Mouse (Mus musculus) retina, postnatal 7 days (tissue): Measurements from ENCODE around the gene Eif3i.

Experiments
- DNase-seq: peaks from one replicate; pipeline ENCODE4 v3.0.0-alpha.2; 2012; ENCODE audit warnings: low read depth, low spot score

The Eif3i gene

DNA sequence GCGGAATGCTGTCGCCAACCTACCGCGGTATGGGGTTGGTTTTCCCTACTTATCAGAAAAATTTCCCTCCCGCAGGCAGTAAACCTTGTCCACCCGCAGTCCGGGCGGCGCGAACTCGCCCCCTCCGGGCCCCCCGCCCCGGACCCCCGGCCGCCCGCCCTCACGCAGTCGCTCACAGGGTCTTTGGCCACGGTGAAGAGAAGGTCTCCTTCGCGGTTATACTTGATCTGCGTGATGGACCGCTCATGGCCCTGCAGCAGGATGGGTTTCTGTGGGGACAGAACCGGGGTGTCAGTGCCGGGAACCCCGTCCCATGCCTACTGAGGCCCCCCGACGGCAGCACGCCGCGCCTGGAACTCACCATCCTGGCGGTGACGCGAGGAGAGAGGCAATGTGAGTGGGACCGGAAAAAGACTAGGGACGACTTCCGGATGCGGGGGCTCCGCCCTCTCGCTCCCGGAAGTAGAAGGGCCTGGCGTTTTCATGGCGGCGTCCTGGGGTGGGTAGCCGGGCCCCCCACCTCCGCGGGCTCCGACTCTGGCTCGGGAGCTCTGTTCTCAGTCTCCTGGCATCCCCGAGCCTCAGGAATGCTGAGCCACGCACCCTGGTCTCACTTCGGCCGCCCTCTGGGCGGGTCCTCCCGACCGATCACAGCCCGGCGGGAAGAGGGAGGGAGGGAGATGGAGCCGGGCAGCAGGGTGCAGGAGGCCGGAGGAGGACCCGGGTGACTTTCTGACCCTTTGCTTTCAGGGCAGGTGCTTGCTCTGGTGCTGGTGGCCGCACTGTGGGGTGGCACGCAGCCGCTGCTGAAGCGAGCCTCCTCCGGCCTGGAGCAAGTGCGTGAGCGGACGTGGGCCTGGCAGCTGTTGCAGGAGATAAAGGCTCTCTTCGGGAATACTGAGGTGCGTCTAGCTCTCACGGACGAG, at the start of gene Eif3i, which contains the start of gene Tmem234:
Eif3i (minus strand) TSS at position 416 of the 926 bp plus-strand sequence.
Tmem234 (plus strand) TSS at position 436 of the 926 bp plus-strand sequence.
- DNase-seq = peak; percentile 68

DNA sequence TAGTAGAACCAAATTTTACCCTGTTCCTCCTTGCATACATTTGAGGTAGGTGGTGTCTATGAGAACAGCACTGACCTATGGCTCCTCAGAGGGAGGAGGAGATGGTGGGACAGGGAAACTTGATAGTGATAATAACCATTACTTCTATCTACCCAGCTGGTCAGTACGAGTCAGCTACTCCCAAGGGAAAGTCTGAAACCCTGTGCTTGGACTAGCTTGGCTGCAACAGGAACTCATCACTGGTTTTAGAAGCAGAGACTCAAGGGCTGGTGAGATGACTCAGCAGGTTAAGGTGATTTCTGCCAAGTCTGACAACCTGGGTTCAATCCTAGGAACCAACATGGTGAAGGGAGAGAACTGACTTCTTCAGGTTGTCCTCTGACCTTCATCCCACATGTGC, 48.2 kb upstream of the Eif3i start:
- DNase-seq = no peak

DNA sequence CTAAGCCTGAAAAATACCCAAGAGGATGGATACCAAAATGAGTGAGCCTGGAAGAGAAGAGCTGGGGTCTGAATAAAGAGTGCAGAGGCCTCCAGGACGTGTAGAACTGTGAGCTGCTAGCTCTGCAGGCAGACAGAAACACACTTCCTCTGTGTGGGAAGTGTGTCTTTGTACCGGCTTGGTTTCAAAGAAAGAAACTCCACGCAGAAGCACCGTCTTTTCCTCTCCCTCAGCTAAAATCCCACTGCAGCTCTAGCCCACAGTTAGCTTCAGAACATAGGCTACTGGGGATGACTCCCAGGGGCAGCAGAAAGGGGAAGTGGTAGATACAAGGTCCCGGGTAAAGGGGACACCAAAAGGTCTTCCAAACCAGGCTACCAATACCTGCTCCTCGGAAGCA, 44.8 kb upstream of the Eif3i start:
- no peak for DNase-seq

DNA sequence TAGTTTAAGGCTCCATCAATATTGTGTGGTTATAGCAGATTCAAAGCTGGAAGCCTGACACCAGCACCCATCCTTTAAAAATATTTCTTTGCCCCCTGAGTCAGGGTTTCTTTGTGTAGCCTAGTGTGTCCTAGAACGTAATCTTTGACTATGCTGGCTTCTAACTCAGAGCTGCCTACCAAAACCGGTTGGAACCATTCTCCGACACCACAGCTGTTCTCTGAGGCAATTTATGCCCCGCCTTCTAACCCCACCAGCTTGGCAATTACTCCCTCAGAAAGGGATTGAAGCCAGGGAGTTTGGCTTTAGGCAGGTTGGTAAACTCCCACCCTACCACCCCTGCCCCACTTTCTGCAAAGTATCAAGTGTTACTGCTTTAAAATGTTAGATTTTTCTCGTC, 41.3 kb upstream of the Eif3i start:
- no peak for DNase-seq

DNA sequence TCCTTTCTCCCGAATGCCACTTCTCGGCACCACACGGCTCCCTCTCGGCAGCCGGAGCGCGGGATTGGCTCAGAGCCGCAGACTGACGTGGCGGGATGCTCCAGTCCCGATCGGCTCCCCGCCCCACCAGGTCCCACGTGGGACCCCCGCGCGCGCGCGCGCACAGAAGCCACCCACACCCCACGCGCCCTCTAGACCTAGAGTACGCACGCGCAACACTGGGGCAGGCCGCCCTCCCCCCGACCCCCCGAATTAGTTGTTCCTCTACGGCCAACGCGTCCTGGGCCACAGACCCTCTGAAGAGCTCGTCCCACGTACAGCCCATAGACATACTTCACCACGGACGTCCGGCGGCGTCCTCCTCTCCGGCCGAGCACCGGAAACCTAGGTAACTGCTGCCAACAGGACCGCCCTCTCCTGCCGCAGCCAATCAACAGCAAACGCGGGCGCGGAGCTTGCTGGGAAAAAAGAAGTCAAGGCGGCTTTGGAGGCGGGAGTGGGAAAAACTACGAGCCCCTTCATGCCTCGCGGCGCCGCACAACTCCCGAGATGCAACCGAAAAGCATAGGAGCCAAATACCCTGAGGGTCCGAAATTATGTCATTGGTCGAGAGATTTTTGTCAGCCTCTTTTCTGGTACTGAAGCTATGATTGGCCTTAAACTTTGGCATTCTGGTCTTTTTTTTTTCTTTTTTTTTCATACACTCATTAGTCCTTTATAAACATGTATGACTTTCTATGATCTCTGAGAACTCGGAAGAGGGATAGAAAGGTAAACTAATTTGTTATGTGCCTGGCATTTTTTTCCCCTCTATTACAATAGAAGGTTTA, 40.4 kb upstream of the Eif3i start, which contains the start of gene Txlna:
Txlna (minus strand) TSS at position 428 of the 830 bp plus-strand sequence.
- DNase-seq = peak; percentile 93

DNA sequence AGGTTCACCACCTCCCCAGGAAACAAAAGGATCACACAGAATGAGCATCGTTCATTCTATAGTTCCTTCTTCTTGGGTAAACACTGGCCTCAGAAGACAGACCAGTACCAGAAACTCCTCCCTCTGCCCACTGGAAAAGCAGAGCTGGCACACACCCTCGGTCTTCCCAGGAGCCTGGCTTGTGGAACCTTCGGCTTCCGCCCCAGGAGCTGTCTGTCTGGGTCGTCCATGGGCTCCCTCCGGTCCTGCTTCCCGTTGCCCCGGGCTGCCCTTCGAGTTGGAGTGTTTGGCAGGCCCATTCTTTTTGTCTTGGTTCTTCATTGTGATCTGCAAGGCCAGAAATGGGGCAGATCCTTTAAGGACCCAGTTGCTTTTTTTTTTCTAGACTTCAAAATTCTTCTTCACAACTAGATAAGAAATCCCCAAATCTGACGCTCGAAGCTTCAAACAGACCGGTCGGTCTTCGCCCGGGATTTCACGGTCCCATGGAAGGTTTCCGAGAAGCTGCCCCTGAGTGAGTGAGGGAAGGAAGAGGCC, 39.7 kb upstream of the Eif3i start:
- DNase-seq = no peak

DNA sequence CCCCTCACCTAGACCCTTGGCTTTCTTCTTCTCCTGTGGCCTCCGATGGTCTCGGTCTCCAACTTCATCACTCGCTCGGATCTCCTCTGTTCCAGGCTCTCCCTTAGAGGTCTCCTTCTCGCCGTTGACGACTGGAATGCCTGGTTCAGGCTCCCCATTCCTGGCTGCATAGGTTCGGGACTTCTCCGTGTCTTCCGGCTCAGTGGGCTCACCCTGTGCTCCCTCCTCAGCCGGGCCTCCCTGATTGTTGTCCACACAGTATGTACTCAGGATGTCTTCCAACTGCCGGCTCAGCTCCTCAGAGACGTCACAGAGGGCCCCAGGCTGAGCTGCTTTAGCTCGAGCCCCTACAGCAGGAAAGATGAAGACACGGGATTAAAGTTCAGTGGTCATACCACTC, 38.8 kb upstream of the Eif3i start:
- DNase-seq = no peak

DNA sequence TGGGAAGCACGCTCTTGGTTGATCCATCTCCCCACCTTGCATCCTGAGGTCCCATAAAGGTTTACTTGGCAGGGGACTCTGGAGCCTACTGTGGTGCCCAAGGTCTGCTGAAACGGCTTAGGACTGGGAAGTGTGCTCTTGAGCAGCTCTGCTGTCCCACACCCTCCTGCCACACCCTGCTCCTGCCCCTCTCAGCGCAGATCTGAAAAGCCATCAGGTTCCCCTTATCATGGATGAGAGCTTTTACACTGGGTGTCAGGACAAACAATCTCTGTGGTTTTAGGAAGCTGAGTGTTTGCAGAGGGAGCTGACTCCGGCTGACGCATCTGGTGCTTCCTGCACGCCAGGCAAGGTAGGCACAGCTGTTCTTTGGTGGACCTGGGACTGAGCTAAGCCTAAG, 33.4 kb upstream of the Eif3i start:
- no peak for DNase-seq

DNA sequence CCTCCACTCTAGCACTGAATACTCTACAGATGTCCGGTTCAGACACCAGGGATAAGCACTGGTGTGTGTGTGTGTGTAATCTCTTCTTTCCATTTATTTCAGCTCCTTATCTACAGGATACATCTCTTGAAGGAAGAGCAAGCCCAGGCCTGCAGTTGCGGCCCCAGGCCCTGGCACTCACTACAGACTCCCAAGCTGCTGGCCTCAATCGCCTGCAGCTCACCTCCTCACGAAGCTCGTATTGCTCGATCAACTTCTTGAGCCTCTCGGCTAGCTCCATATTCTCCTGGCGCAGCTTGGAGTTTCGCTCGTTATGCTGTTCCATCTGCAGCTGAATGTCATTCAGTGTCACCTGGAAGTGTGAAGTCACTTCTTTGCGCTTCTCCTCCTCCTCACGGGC, 31.4 kb upstream of the Eif3i start:
- DNase-seq = no peak

DNA sequence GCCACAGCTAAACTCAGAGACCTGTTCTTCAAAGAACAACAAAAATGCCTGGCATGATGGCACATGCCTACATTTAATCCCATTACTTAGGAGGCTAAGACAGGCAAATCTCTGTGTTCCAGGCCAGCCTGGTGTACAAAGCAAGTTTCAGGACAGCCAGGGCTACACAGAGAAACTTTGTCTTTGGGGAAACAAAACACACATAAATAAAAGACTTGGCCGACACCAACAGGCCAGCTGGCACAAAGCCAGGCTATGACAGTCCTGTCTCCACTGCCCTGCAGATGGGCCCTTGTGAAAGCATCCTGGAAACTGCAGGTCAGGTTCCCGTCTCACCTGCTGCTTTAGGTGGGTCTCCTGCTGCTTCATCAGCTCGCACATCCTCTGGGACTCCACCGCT, 30.5 kb upstream of the Eif3i start:
- DNase-seq = no peak

DNA sequence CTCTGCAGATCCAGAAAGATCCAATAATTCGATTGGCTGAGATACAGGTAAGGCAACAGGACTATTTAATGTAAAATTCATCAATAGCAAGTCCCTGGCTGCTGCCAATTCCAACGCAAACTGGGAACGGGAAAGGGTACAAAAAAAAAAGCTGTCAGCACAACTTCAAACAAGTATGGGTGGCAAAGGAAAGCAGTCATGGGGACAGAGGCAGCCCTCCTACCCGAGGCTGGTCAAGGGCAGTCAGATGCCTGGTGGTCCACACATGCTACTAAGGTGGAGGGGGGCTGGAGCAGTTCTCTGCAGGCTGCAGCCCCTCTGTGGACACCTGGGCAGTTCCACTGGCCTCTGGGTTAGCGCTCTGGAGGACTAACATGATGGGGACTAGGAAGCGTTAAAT, 25.6 kb upstream of the Eif3i start:
- DNase-seq = no peak

DNA sequence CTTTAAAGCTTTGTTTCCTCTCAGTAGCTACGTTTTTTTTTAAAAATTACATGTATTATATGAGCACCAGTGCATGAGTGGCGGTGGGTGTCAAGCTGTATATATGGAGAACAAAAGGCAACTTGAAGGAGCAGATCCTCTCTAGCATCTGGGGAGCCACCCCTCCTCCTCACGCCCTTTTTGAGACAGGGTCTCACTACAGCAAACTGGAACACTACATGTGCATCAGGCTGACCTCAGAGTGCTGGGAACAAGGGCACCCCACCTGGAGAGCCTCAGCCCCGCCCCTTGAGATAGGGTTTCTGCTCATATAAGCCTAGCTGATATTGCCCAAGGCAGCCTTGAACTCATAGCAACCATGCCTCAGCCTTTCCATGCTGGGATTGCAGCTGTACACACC, 25.0 kb upstream of the Eif3i start:
- DNase-seq = no peak

DNA sequence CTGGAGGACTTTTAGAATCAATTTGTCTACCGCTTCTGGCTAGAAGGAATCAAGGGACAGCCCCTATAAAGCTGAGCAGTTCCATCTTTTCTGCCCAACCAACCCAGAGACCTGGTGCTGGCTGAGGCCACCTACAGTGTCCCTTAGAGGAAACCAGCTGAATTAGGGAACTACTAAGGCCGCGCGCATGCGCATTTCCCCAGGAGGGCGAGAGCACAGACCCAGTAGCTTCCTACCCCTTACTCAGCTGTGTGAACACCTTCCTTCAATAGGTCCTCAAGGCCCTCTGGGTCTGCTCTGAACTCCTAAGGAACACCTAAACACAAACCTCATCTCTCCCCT, 24.6 kb upstream of the Eif3i start:
- no peak for DNase-seq

DNA sequence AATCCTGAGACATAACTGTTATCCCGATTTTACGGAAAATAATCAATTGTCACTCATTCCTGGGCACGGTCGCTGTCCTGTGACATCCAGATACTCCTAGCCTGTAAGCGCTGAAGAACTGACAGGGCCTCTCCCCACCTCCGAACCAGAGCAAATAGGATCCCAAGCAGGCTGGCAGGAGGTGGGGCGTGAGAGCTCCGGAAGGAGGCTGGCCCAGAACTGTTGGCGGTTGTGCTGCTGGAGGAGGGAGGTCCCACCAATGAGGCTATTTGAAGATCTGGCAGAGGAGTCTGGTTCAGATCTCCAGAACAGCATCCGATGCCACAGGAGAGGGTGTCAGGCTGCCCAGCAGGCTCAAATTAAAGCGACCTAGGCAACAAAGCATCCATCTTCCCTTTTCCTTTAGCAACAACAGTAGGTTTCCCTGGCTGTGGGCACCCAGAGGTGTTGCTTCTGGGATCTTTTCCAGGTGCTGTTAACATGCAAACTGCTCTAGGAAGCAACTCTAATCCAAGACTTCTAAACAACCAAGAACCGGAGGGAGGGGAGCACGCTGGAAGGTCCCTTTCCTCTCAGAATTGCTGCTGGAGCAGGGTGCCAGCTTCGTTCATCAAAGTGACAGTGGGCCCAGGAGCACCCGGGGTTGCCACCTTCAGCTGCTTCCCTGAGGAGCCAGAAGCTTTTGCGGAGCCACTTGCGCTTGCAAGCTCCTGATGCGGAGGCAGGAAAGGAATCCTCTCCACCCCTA, 24.0 kb upstream of the Eif3i start:
- DNase-seq = peak; percentile 65

DNA sequence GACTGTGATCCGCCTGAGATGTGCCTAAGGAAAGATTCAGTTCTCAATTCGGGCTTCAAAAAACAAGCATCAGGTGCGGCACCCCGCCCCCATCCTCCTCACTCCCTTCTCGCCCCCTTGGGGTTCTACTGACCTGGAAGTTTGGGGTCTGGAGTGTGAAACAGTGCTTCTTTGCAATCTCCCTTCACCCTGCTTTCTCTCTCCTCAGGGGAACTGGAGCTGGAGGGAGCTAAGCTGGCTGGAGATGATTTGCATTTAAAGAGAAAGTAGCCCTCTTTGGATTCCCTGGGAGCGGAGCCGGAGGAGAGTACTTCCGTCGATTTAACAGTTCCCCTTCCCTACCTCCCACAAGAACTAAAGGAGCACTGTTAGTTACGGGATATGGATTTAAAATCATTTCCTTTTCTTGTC, 23.2 kb upstream of the Eif3i start, which contains the start of gene Ccdc28b:
Ccdc28b (minus strand) TSS at position 267 of the 411 bp plus-strand sequence.
- DNase-seq = no peak

DNA sequence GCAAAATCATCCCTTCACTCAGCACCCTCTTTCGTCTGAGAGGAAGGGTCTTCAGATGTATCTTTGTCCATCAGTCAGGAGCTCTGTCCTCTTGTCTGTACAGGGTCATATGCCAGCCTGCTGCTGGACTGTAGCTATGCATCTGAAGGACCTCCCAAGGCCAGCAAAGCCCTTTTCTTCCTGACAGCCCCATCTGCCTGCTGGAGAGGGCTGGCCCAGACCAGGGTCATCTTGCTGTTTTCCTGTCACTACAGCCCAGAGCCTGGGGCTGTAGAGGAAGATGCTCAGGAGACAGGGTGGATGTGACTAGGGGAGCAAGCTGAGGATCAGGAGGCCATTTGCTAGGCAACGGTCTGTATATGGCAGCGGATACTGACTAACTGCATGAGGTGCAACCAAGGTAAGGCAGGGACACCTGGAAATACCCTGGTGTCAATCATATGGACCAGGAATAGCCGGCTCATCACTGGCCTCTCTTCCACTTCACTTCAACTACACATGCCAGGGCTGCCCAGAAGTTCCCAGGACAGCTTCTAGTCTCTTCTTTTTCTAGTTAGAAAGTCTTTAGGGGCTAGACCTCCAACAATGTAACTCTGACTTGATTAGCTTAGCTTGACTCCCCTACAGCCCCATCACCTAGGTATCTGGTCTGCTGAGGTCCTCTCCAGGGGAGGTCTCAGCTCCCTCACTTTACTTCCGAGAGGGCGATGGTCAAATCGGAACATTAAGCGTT, 22.5 kb upstream of the Eif3i start:
- DNase-seq = no peak

DNA sequence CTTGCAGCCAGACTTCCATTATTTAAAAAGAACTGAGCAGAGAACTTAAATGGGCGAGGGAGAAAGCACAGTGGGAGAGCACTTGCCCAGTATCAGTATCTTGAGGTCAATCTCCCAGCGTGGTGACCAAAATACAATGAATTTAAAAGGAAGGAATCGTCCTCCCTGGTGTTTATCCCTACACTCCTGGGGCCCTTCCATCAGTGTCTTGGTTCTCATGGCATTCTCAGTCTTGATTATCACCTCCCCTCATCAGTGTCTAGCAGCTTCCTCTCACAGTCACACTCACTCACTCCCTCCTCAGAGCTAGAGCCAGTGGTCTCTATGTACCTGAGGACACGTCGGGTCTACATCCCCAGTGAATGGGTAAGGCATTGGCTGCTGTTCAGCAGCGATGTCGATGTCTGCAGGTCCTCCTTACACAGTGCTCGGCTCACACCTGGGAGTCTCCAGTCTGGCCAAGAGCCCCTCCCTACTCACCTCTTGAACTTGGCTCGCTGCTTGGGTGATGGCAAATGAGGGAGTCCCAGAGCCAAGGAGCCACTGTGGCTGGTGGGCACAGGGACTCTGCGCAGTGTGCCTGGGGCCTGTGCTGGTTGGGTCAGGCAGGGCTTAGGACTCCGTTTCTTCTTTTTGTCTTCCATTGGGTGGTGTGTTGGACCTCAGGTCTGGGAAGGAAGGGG, 21.8 kb upstream of the Eif3i start:
- DNase-seq = no peak

DNA sequence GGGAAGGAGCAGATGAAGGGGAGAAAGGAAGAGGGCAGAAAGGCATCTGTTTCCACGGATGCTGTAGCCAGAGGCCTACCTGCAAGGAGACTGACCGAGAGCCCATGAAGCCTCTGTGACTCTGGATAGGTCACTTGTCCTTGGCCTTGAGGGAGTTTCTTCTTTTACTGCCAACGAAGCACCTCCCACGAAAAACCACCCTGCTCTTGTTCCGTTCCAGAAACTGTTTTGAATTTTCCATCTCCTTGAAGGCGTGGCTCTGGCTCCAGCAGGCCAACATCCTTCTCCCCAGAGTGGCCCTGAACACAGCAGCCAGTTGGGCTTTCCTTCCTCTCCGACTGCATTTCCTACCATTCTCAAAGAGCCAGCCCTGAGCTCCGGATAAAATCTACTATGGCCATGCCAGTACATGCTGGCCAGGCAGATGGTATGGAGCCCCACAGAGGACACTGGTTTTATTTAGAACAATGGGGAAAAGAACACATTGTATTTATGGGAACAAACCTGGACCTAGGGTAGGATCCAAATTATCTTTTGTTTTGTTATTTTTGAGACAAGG, 20.9 kb upstream of the Eif3i start:
- no peak for DNase-seq

DNA sequence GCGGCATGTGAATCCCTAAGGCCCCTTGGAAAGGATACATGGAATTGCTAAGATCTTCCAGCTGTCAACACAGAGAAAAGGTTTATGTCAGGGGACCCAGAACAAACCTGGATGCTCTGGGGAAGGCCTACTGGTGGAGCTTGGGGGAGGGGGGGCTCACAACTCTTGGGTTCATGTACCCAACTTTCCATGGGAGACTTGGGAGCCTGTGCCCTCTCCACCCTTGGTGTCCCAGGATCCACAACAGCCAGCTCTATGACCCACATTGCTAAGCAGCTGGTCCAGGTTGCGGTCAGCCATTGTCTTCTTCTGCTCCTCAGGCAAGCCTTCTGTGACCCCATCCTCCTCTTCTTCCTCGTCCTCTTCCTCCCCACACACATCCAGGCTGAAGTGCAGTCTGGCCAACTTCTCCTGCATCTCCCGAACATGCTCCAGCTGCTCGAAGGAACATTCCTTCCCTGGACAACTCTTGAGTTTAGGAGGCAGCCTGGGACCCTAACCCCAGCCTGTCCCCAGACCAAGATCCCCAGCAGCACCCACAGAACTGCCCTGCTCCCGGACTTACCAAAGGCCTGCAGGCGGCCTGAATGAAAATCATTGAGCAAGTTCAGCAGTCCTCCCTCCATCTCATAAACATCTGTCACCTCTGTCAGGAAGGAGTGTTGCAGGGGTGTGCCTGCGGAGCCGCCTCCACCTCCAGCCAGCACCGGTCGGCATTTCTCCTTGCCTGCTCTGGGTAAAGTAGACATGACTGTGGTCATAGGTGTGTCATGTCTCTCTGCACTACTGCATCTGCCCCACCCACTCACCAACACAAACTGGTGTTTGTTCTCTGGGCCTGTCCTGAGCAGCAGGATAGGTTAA, 20.2 kb upstream of the Eif3i start:
- DNase-seq = no peak
